Mouse (Mus musculus) lung, postnatal 36 days (tissue): ENCODE results near the gene Hephl1.

ENCODE experiments used
- DNase-seq: peaks from one replicate; pipeline ENCODE4 v3.0.0; 2022; ENCODE audit warnings: mixed read lengths

The Hephl1 gene

GRCm38 (mm10) chr9:15015223-15015956 is 96.5 kb downstream of the Hephl1 start:
- peak; percentile 85 for DNase-seq

DNA sequence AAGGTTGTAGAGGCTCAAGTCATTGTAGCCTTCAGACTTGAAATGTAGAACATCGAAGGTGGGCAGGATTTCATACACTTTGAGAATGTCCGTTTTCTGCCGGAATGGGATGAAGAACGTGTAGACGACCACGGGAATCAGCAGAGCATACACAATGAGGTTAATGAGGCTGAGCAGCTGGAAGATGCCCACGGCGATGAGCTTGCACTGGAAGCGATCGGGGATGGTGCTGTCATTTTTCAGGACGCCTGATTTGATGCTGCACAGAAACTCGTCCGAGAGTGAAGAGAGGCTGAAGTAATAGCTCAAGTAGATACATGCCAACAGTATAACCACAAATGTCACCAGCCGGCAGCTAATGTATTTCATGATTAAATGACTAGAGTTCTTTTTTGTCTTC is 104.3 kb downstream of the Hephl1 start:
- no peak for DNase-seq

GRCm38 (mm10) chr9:15004298-15004685 is 107.6 kb downstream of the Hephl1 start:
- DNase-seq: no peak

DNA sequence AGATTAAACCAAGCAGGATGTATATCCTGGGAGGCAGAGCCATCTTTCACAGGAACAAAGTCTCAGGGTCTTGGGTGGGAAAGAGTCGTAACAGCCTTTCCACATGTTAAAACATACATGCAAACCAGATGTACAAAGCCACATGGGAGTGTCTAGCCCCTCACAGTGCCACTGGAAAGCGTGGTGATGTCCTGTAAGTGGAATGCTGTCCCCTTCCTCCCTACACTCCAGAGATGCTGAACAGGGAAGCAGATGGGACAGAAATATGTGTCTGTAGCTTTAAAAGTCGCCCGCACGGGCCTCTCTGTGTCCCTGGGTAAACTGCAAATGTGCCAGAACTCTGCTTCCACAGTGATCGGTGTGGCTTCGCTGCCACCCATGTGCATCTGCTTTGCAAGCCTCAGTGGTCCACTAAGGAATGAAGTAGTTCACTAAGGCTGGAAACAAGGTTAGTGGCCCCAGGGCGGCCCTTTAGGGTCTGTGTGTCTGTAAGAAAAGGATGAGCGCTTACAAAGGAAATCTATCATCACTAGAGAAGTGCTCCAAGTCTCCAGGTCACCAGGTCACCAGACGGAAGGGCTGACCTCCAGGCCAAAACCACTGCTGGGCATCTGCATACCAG is 108.1 kb downstream of the Hephl1 start:
- DNase-seq: no peak

GRCm38 (mm10) chr9:15002995-15003613 is 108.8 kb downstream of the Hephl1 start:
- no peak for DNase-seq
